Mouse (Mus musculus): ENCODE measurements at regions not wholly inside any gene's neighbourhood (a gene's known extent, or its start where the extent isn't known, plus 50 kb on each side); places are given as distances from the start of the nearest gene placed in this dataset.

GRCm38 (mm10) chr15:61897566-61897965 lies 974.8 kb upstream of the A1bg start:
- H3K9ac ChIP-seq (replicated peaks; ENCODE audit: low read depth, low read length) = no peak overlapping the region
- H3K4me1 ChIP-seq (ENCODE audit: control insufficient read depth, insufficient read depth) = no peaks in the 10 kb centered on the region
- no peak for TF ChIP-seq CTCF (IDR thresholded peaks at IDR 0.05; ENCODE audit: low read depth)
- no peak for TF ChIP-seq EP300 (IDR thresholded peaks at IDR 0.05; ENCODE audit: low read depth)
- H3K27me3 ChIP-seq (ENCODE audit: control insufficient read depth, insufficient read depth, low read length) = no peaks in the 10 kb centered on the region
- DNase-seq (ENCODE audit: low spot score) (no peak), ATAC-seq (ENCODE audit: insufficient read depth, low read depth) (no peak)
- no peak overlapping the region for H3K27ac ChIP-seq (ENCODE audit: low read depth)
- no peaks in the 10 kb centered on the region for H3K36me3 ChIP-seq (replicated peaks; ENCODE audit: control insufficient read depth, insufficient read depth, low read length)
- H3K4me2 ChIP-seq (ENCODE audit: low read depth, low read length) = no peak overlapping the region
- H3K9me3 ChIP-seq (replicated peaks; ENCODE audit: control insufficient read depth, low read length) = no peaks in the 10 kb centered on the region
- 54% methylated on average over 4 of the region's 4 CpGs for WGBS
- no peak overlapping the region for H3K4me3 ChIP-seq (ENCODE audit: low read depth, low read length)

- Histone ChIP-seq H3K27me3 (ENCODE audit: control insufficient read depth, insufficient read depth, low read length) (no peaks in the 10 kb centered on the region), H3K9me3 (replicated peaks; ENCODE audit: control insufficient read depth, low read length) (no peaks in the 10 kb centered on the region), H3K36me3 (replicated peaks; ENCODE audit: control insufficient read depth, insufficient read depth, low read length) (no peaks in the 10 kb centered on the region), H3K4me2 (ENCODE audit: low read depth, low read length) (no peak overlapping the region), H3K4me1 (ENCODE audit: control insufficient read depth, insufficient read depth) (no peaks in the 10 kb centered on the region), H3K9ac (replicated peaks; ENCODE audit: low read depth, low read length) (no peak overlapping the region), H3K4me3 (ENCODE audit: low read depth, low read length) (no peak overlapping the region), H3K27ac (ENCODE audit: low read depth) (no peak overlapping the region)
- ATAC-seq (ENCODE audit: insufficient read depth, low read depth) (no peak), DNase-seq (ENCODE audit: low spot score) (no peak)
- TF ChIP-seq EP300 (IDR thresholded peaks at IDR 0.05; ENCODE audit: low read depth) = no peak
- TF ChIP-seq CTCF (IDR thresholded peaks at IDR 0.05; ENCODE audit: low read depth) = no peak
Observed at GRCm38 (mm10) chr15:61890330-61890729, 967.5 kb upstream of the A1bg start.

- no peak overlapping the region for H3K4me3 ChIP-seq (ENCODE audit: low read depth, low read length)
- TF ChIP-seq EP300 (IDR thresholded peaks at IDR 0.05; ENCODE audit: low read depth) (no peak), CTCF (IDR thresholded peaks at IDR 0.05; ENCODE audit: low read depth) (no peak)
- no peak overlapping the region for H3K4me2 ChIP-seq (ENCODE audit: low read depth, low read length)
- no peaks in the 10 kb centered on the region for H3K9me3 ChIP-seq (replicated peaks; ENCODE audit: control insufficient read depth, low read length)
- no peaks in the 10 kb centered on the region for H3K27me3 ChIP-seq (ENCODE audit: control insufficient read depth, insufficient read depth, low read length)
- DNase-seq (ENCODE audit: low spot score) (no peak), ATAC-seq (ENCODE audit: insufficient read depth, low read depth) (no peak)
- WGBS = 74% methylated on average over 10 of the region's 10 CpGs
- H3K9ac ChIP-seq (replicated peaks; ENCODE audit: low read depth, low read length) = no peak overlapping the region
- no peak overlapping the region for H3K27ac ChIP-seq (ENCODE audit: low read depth)
- no peaks in the 10 kb centered on the region for H3K36me3 ChIP-seq (replicated peaks; ENCODE audit: control insufficient read depth, insufficient read depth, low read length)
- no peaks in the 10 kb centered on the region for H3K4me1 ChIP-seq (ENCODE audit: control insufficient read depth, insufficient read depth)
Observed at GRCm38 (mm10) chr15:61888569-61889326, 965.9 kb upstream of the A1bg start.

GRCm38 (mm10) chr15:61879408-61879807 lies 956.6 kb upstream of the A1bg start:
- no peak overlapping the region for H3K27ac ChIP-seq (ENCODE audit: low read depth)
- no peaks in the 10 kb centered on the region for H3K36me3 ChIP-seq (replicated peaks; ENCODE audit: control insufficient read depth, insufficient read depth, low read length)
- no peak overlapping the region for H3K4me3 ChIP-seq (ENCODE audit: low read depth, low read length)
- no peak for DNase-seq (ENCODE audit: low spot score)
- 84% methylated on average over 3 of the region's 3 CpGs for WGBS
- H3K4me2 ChIP-seq (ENCODE audit: low read depth, low read length) = no peak overlapping the region
- no peak overlapping the region for H3K9ac ChIP-seq (replicated peaks; ENCODE audit: low read depth, low read length)
- no peak for TF ChIP-seq CTCF (IDR thresholded peaks at IDR 0.05; ENCODE audit: low read depth)
- TF ChIP-seq EP300 (IDR thresholded peaks at IDR 0.05; ENCODE audit: low read depth) = no peak
- no peaks in the 10 kb centered on the region for H3K4me1 ChIP-seq (ENCODE audit: control insufficient read depth, insufficient read depth)
- H3K27me3 ChIP-seq (ENCODE audit: control insufficient read depth, insufficient read depth, low read length) = no peaks in the 10 kb centered on the region
- ATAC-seq (ENCODE audit: insufficient read depth, low read depth) = no peak
- H3K9me3 ChIP-seq (replicated peaks; ENCODE audit: control insufficient read depth, low read length) = no peaks in the 10 kb centered on the region

- no peaks in the 10 kb centered on the region for H3K36me3 ChIP-seq (replicated peaks; ENCODE audit: control insufficient read depth, insufficient read depth, low read length)
- no peaks in the 10 kb centered on the region for H3K4me1 ChIP-seq (ENCODE audit: control insufficient read depth, insufficient read depth)
- ATAC-seq (ENCODE audit: insufficient read depth, low read depth) (no peak), DNase-seq (ENCODE audit: low spot score) (no peak)
- no peaks in the 10 kb centered on the region for H3K27me3 ChIP-seq (ENCODE audit: control insufficient read depth, insufficient read depth, low read length)
- H3K9ac ChIP-seq (replicated peaks; ENCODE audit: low read depth, low read length) = no peak overlapping the region
- WGBS = 61% methylated on average over 2 of the region's 2 CpGs
- H3K4me3 ChIP-seq (ENCODE audit: low read depth, low read length) = no peak overlapping the region
- no peak overlapping the region for H3K4me2 ChIP-seq (ENCODE audit: low read depth, low read length)
- no peak for TF ChIP-seq EP300 (IDR thresholded peaks at IDR 0.05; ENCODE audit: low read depth)
- TF ChIP-seq CTCF (IDR thresholded peaks at IDR 0.05; ENCODE audit: low read depth) = no peak
- no peak overlapping the region for H3K27ac ChIP-seq (ENCODE audit: low read depth)
- H3K9me3 ChIP-seq (replicated peaks; ENCODE audit: control insufficient read depth, low read length) = no peaks in the 10 kb centered on the region
Observed at GRCm38 (mm10) chr15:61873047-61873446, 950.2 kb upstream of the A1bg start.

- Histone ChIP-seq H3K9ac (replicated peaks; ENCODE audit: low read depth, low read length) (no peak overlapping the region), H3K4me2 (ENCODE audit: low read depth, low read length) (no peak overlapping the region), H3K27ac (ENCODE audit: low read depth) (no peak overlapping the region), H3K36me3 (replicated peaks; ENCODE audit: control insufficient read depth, insufficient read depth, low read length) (no peaks in the 10 kb centered on the region), H3K4me1 (ENCODE audit: control insufficient read depth, insufficient read depth) (no peaks in the 10 kb centered on the region), H3K4me3 (ENCODE audit: low read depth, low read length) (no peak overlapping the region), H3K9me3 (replicated peaks; ENCODE audit: control insufficient read depth, low read length) (no peaks in the 10 kb centered on the region), H3K27me3 (ENCODE audit: control insufficient read depth, insufficient read depth, low read length) (no peaks in the 10 kb centered on the region)
- no peak for ATAC-seq (ENCODE audit: insufficient read depth, low read depth)
- WGBS = 86% methylated on average over 6 of the region's 6 CpGs
- TF ChIP-seq EP300 (IDR thresholded peaks at IDR 0.05; ENCODE audit: low read depth) (no peak), CTCF (IDR thresholded peaks at IDR 0.05; ENCODE audit: low read depth) (no peak)
- DNase-seq (ENCODE audit: low spot score) = no peak
Observed at GRCm38 (mm10) chr15:61860759-61861158, 937.9 kb upstream of the A1bg start.

Measured in heart, postnatal 0 days (tissue).